Mouse (Mus musculus) liver, embryonic 14.5 days (tissue): ENCODE measurements around the gene Nme7. TPM values are rescaled to one million over a fixed set of nuclear protein-coding genes. Genes with fewer than 3 reads are reported as not detected.

ENCODE experiments used
- ATAC-seq: fragments of 200-750 bp; cut with Nextera tagmentation; 2 replicates; pipeline ENCODE4 v1.8.0; 2017; ENCODE audit warnings: moderate number of reproducible peaks, mild to moderate bottlenecking, moderate library complexity; ENCODE audit not compliant: insufficient read depth
- DNase-seq, 3 experiments: peaks; one replicate each; pipeline ENCODE4 v3.0.0-alpha.2; 2012 to 2013; ENCODE audit warnings: low read depth in 3 of 3, low spot score in 3 of 3
- H3K27ac ChIP-seq: fragments of 300-500 bp; sonication (generic); 2 replicates; pipeline ENCODE4 v1.5.1; 2014; ENCODE audit warnings: moderate library complexity, mild to moderate bottlenecking, control low read depth, inconsistent platforms
- H3K27me3 ChIP-seq: fragments of 300-500 bp; sonication (generic); 2 replicates; pipeline ENCODE4 v1.6.1; 2014; ENCODE audit warnings: mild to moderate bottlenecking, low read length, moderate library complexity; ENCODE audit not compliant: control insufficient read depth, insufficient read depth
- H3K36me3 ChIP-seq: fragments of 300-500 bp; sonication (generic); replicated peaks from 2 replicates; pipeline ENCODE4 v1.6.1; 2014; ENCODE audit warnings: low read depth; ENCODE audit not compliant: control insufficient read depth, insufficient read depth
- H3K4me1 ChIP-seq, 2 experiments: fragments of 200-500 bp in 1 of 2; fragments of 300-500 bp in 1 of 2; sonication (generic) in 1 of 2; replicated peaks; 2 replicates each; pipeline ENCODE4 v1.6.1; 2012 to 2014; ENCODE audit warnings: antibody characterized with exemption in 1 of 2, inconsistent platforms in 1 of 2, low read length in 1 of 2; ENCODE audit not compliant: control insufficient read depth in 2 of 2, insufficient read depth in 2 of 2
- H3K4me2 ChIP-seq: fragments of 300-500 bp; sonication (generic); 2 replicates; pipeline ENCODE4 v1.6.1; 2014; ENCODE audit warnings: low read depth, mild to moderate bottlenecking, control low read depth, moderate library complexity
- H3K4me3 ChIP-seq, 2 experiments: fragments of 200-500 bp in 1 of 2; fragments of 300-500 bp in 1 of 2; sonication (generic) in 1 of 2; 2 replicates each; pipeline ENCODE4 v1.5.1; 2012 to 2014; ENCODE audit warnings: low read depth in 2 of 2, low read length in 2 of 2, mild to moderate bottlenecking in 2 of 2, control low read depth in 1 of 2, inconsistent platforms in 1 of 2, moderate library complexity in 1 of 2; ENCODE audit not compliant: insufficient read depth in 1 of 2
- H3K9ac ChIP-seq: fragments of 300-500 bp; sonication (generic); replicated peaks from 2 replicates; pipeline ENCODE4 v1.6.1; 2014; ENCODE audit warnings: mild to moderate bottlenecking, control low read depth, moderate library complexity
- H3K9me3 ChIP-seq: fragments of 300-500 bp; sonication (generic); 2 replicates; pipeline ENCODE4 v1.6.1; 2016; ENCODE audit warnings: low read length, mixed read lengths; ENCODE audit not compliant: control insufficient read depth
- CTCF ChIP-seq: IDR thresholded peaks from 2 replicates; pipeline ENCODE4 v1.5.1; 2016; ENCODE audit warnings: antibody characterized with exemption, low read depth, control low read depth
- EP300 ChIP-seq: IDR thresholded peaks from 2 replicates; pipeline ENCODE4 v1.6.1; 2016; ENCODE audit warnings: antibody characterized with exemption, low read depth
- WGBS: fragments of 180-500 bp; shearing (Covaris S2); extraction: QIAGEN DNeasy Blood & Tissue Kit; methylation state at CpG from one replicate; pipeline ENCODE4 v1.1.7; 2014; ENCODE audit not compliant: insufficient replicate concordance; 5-methylcytosine and 5-hydroxymethylcytosine counted together
- polyA plus RNA-seq, 2 experiments: library from polyadenylated mRNA; depleted of rRNA in 1 of 2; stranded (reverse) in 1 of 2; unstranded in 1 of 2; fragments of >200 nt; fragmentation: Nextera tagmentation in 1 of 2; extraction: Ambion mirVana in 1 of 2; gene quantifications; 2 replicates each; pipeline versions ENCODE4 v1.2.1 to v1.2.3; 2012 to 2014

The Nme7 gene
- polyA plus RNA-seq, 2 experiments, result 6.4 to 13.0 TPM

GRCm38 (mm10) chr1:164317261-164317660 lies 13.3 kb downstream of the Nme7 start:
- Histone ChIP-seq H3K4me2 (no peak overlapping the region), H3K4me1 (peaks cover 0 to 15% of the 10 kb centered on the region in 2 experiments; a peak in 2 of 4 replicates), H3K27me3 (no peaks in the 10 kb centered on the region), H3K36me3 (no peaks in the 10 kb centered on the region), H3K4me3 (no peak overlapping the region), H3K27ac (no peak overlapping the region), H3K9ac (no peak overlapping the region), H3K9me3 (no peaks in the 10 kb centered on the region)
- 53% methylated on average over 9 of the region's 9 CpGs for whole genome bisulfite sequencing
- DNase-seq, result no peak
- no peak for ATAC-seq
- no peak for TF ChIP-seq CTCF
- TF ChIP-seq EP300, result no peak

- TF ChIP-seq CTCF, result no peak
- TF ChIP-seq EP300, result no peak
- no peak overlapping the region for H3K4me3 ChIP-seq
- no peak overlapping the region for H3K4me2 ChIP-seq
- H3K36me3 ChIP-seq, result no peaks in the 10 kb centered on the region
- peaks cover 0 to 15% of the 10 kb centered on the region in 2 experiments; a peak in 2 of 4 replicates for H3K4me1 ChIP-seq
- no peak overlapping the region for H3K9ac ChIP-seq
- H3K9me3 ChIP-seq, result no peaks in the 10 kb centered on the region
- WGBS, result 82% methylated on average over 5 of the region's 5 CpGs
- DNase-seq (no peak), ATAC-seq (no peak)
- H3K27me3 ChIP-seq, result no peaks in the 10 kb centered on the region
- H3K27ac ChIP-seq, result no peak overlapping the region
These were observed 14.6 kb downstream of the Nme7 start for GRCm38 (mm10) chr1:164318474-164318873.

GRCm38 (mm10) chr1:164319542-164320140 lies 15.7 kb downstream of the Nme7 start:
- Histone ChIP-seq H3K27me3 (no peaks in the 10 kb centered on the region), H3K4me2 (peak overlapping the region; percentile 23), H3K27ac (no peak overlapping the region), H3K36me3 (no peaks in the 10 kb centered on the region), H3K9ac (no peak overlapping the region), H3K4me1 (peaks cover 0 to 15% of the 10 kb centered on the region in 2 experiments; a peak in 2 of 4 replicates), H3K9me3 (no peaks in the 10 kb centered on the region), H3K4me3 (no peak overlapping the region)
- TF ChIP-seq EP300, result no peak
- TF ChIP-seq CTCF, result no peak
- no peak for DNase-seq
- 38% methylated on average over 14 of the region's 14 CpGs for WGBS
- peak; percentile 47 for ATAC-seq

DNA sequence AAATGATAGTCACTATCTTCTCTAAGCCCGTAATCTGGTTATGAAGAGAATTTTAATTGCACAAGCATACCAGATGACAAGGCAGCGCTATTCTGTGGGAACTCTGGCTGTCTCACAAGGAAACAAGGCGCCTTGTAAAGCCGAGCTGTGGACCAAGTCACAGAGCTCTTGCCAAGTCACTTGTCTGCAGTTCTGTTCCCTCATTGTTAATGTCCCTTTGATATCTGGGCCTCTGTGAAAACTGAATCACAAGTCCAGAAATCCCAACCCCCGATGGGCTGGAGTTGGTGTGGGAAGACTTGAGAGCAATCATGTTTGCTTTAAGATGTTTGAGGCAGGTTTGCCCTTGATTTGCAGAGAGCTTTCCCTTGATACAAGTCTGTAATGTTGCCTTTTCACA lies 16.8 kb downstream of the Nme7 start:
- Histone ChIP-seq H3K27me3 (no peaks in the 10 kb centered on the region), H3K36me3 (no peaks in the 10 kb centered on the region), H3K9ac (no peak overlapping the region), H3K4me2 (no peak overlapping the region), H3K27ac (no peak overlapping the region), H3K4me3 (no peak overlapping the region), H3K9me3 (no peaks in the 10 kb centered on the region), H3K4me1 (peaks cover 0 to 15% of the 10 kb centered on the region in 2 experiments; a peak in 2 of 4 replicates)
- DNase-seq, result no peak
- ATAC-seq, result no peak
- WGBS, result 76% methylated on average over 5 of the region's 5 CpGs
- TF ChIP-seq CTCF (no peak), EP300 (no peak)

DNA sequence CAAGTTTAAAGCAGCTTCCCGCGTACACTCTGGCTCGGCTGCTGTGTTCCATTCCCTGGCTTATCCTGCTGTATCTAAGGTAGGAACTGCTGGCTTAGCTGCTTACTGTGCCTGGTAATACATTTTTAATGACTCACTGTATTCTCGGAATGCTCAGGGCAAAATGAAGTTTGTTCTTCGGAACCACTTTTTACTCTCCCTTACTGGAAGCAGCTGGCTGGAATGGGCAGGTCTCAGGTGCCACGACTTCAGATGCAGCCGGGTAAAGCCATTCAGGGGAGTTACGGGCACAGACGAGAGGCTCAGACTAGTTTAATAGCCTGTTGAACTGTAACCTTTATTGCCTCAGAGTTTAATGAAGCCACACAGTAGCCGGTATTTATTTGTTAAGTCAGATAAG lies 17.5 kb downstream of the Nme7 start:
- WGBS, result 70% methylated on average over 10 of the region's 10 CpGs
- DNase-seq (no peak), ATAC-seq (no peak)
- TF ChIP-seq EP300 (no peak), CTCF (no peak)
- Histone ChIP-seq H3K4me3 (no peak overlapping the region), H3K4me2 (no peak overlapping the region), H3K9ac (no peak overlapping the region), H3K9me3 (no peaks in the 10 kb centered on the region), H3K27me3 (no peaks in the 10 kb centered on the region), H3K27ac (no peak overlapping the region), H3K4me1 (peaks cover 0 to 15% of the 10 kb centered on the region in 2 experiments; a peak in 2 of 4 replicates), H3K36me3 (no peaks in the 10 kb centered on the region)
